Mouse (Mus musculus): ENCODE data around the gene Zmiz1. TPM values are rescaled to one million over a fixed set of nuclear protein-coding genes. Genes with fewer than 3 reads are reported as not detected.

The Zmiz1 gene
- polyA plus RNA-seq, 1 experiment from 2014 or later, result 9.1 TPM

DNA sequence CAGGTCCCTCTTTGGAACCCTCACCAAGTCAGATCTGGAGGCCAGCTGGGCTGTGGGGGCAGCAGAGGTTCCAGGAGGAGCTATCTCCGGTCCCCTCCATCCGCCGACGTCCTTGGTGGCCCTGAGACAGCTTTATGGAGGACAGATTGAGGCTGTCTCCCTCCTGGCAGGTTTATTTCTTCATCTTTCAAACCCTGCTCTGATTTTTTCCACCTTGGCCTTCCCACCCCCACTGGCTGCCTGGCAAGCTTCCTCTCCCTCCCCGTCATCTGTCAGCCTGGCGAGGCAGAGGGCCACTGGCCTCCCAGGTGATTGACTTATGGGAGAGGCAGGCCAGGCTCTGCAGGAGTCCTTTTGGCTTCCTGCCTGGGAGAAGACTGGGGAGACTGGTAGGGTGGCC is 89.7 kb downstream of the Zmiz1 start:
- H3K4me3 ChIP-seq, result no peak overlapping the region
- peaks cover 25% of the 10 kb centered on the region for H3K4me1 ChIP-seq
- peaks cover 44% of the 10 kb centered on the region for H3K36me3 ChIP-seq
- no peak overlapping the region for H3K9ac ChIP-seq
- H3K27ac ChIP-seq, result no peak overlapping the region
- 75% methylated on average over 6 of the region's 6 CpGs for WGBS (ENCODE audit: insufficient replicate concordance)
- no peaks in the 10 kb centered on the region for H3K27me3 ChIP-seq (replicated peaks)
- no peak for ATAC-seq
- H3K9me3 ChIP-seq (replicated peaks), result no peaks in the 10 kb centered on the region
- H3K4me2 ChIP-seq, result no peak overlapping the region

DNA sequence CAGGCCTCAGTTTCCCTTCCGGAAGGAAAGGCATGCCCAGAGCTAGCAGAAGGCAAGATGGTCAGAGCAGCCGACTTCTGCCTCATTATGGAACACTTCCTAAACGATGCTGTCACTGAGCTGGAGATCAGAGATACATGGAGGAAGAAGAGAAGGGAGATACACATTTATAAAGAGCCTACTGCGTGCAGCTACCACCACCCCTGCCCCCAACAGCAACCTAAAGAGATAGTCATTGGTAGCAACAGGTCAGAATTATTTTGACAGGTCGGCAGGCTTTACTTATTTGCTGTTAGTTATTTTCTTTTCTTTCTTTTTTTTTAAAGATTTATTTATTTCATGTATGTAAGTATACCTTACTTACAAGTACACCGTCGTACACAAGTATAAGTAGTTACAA is 90.1 kb downstream of the Zmiz1 start:
- Histone ChIP-seq H3K4me1 (peaks cover 25% of the 10 kb centered on the region), H3K4me2 (no peak overlapping the region), H3K4me3 (no peak overlapping the region), H3K27me3 (replicated peaks) (no peaks in the 10 kb centered on the region), H3K27ac (no peak overlapping the region), H3K9ac (no peak overlapping the region), H3K9me3 (replicated peaks) (no peaks in the 10 kb centered on the region), H3K36me3 (peaks cover 43% of the 10 kb centered on the region)
- 81% methylated on average over 7 of the region's 7 CpGs for WGBS (ENCODE audit: insufficient replicate concordance)
- ATAC-seq, result no peak

DNA sequence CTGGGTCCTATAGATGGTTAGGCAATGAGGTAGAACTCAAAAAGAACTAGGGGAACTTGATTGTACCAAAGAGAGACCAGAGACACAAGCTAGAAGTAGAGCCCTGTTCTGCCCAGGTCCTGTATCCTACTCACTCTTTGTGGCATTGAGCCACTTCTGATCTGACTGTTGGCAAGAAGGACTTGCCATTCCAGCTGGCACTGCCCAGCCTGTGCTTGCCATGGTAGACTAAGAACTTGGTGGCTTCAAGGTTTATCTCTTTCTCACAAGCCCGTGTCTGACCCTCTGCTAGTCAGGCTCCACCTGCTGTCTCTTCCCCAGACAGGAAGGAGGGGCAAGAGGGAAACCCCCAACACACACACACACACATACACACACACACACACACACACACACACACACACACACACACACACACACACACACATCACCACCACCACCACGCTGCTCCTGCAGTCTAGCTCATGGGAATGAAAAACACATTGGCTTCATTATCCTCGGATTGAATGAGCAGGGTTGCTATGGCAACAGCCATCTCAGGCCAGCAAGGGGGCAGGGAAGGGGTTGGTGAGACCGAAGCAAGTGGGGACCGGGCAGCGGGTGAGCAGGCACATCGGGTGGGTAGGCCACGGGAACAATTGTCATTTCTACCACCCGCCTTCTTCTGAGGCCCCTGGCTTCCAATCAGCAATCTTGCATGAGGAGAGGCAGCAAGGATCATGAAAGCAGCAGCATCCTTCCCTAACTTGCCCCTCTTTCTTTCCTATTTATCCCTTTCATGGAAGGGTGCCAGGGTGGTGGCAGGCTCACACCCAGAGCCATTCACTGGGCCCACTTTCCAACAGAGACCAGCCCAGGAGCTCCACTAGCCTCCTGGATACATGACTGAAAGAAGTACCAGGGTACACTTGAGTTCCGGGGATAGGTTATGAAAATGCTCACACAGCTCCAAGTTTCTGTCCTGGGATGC is 91.2 kb downstream of the Zmiz1 start:
- ATAC-seq, result no peak
- Histone ChIP-seq H3K4me3 (no peak overlapping the region), H3K27me3 (replicated peaks) (no peaks in the 10 kb centered on the region), H3K9ac (no peak overlapping the region), H3K27ac (no peak overlapping the region), H3K36me3 (peaks cover 36% of the 10 kb centered on the region), H3K4me2 (no peak overlapping the region), H3K4me1 (peaks cover 34% of the 10 kb centered on the region), H3K9me3 (replicated peaks) (no peaks in the 10 kb centered on the region)
- WGBS (ENCODE audit: insufficient replicate concordance), result 73% methylated on average over 10 of the region's 10 CpGs

DNA sequence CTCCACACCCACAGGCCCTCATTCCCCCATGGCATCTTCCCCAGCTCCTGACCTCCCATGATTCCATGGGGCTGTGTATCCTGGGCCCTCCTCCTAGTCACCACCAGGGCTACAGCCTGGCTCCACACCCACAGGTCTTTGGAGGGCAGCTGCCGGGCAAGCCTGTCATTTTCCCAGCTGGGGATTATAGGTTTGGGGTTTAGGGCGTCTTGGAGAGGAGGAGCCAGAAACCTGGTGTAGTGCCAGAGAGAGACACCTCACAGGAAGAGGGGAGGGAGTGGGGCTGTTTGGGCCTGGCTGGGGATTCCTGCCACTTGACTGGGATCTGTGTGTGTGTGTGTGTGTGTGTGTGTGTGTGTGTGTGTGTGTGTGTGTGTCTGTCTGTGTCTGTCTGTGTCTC is 92.7 kb downstream of the Zmiz1 start:
- peaks cover 45% of the 10 kb centered on the region for H3K4me1 ChIP-seq
- no peak overlapping the region for H3K4me2 ChIP-seq
- no peak overlapping the region for H3K27ac ChIP-seq
- H3K4me3 ChIP-seq, result no peak overlapping the region
- no peak overlapping the region for H3K9ac ChIP-seq
- WGBS (ENCODE audit: insufficient replicate concordance), result 61% methylated on average over 2 of the region's 2 CpGs
- ATAC-seq, result no peak
- no peaks in the 10 kb centered on the region for H3K27me3 ChIP-seq (replicated peaks)
- no peaks in the 10 kb centered on the region for H3K9me3 ChIP-seq (replicated peaks)
- H3K36me3 ChIP-seq, result peaks cover 21% of the 10 kb centered on the region

DNA sequence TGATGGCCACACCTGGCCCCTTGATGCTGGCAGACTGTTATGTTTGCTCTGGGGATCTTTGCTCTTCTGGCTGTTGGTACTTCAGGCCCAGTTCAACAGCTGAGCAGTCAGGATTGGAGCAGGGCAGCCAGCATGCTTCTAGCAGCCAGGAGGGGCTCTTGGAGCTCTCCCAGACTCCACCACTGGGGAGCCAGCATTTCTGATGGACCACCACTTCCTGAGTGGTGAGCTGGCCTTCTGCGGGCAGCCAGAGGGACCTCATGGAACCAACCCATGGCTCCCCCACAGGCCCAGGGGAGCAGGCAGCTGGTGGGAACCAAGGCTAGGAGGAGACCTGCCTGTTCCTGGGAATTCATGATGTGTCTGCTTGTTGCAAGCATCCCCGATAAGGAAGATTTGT is 94.4 kb downstream of the Zmiz1 start:
- no peak overlapping the region for H3K27ac ChIP-seq
- no peak overlapping the region for H3K4me2 ChIP-seq
- H3K9me3 ChIP-seq (replicated peaks), result no peaks in the 10 kb centered on the region
- no peaks in the 10 kb centered on the region for H3K27me3 ChIP-seq (replicated peaks)
- H3K36me3 ChIP-seq, result peaks cover 11% of the 10 kb centered on the region
- WGBS (ENCODE audit: insufficient replicate concordance), result 81% methylated on average over 2 of the region's 2 CpGs
- ATAC-seq, result no peak
- H3K4me3 ChIP-seq, result no peak overlapping the region
- peaks cover 44% of the 10 kb centered on the region for H3K4me1 ChIP-seq
- no peak overlapping the region for H3K9ac ChIP-seq

DNA sequence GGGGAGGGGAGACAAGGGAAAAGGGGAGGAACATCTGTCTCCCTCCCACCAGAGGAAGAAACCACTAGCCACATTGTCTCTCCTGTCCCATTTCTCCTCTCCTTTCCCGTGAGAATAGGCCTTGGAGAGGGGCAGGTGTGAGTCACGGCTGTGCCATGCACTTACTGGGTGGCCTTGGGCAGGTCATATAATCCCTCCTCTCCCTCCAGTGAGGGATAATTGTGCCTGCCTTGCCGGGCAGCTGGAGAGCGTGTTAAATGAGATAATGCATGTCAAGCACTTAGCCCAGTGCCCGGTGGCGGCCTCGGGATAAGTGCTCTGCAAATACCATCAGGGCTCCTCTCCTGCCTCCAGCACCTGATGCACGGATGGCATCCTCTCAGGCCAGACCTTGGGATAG is 95.8 kb downstream of the Zmiz1 start:
- WGBS (ENCODE audit: insufficient replicate concordance), result 59% methylated on average over 8 of the region's 8 CpGs

DNA sequence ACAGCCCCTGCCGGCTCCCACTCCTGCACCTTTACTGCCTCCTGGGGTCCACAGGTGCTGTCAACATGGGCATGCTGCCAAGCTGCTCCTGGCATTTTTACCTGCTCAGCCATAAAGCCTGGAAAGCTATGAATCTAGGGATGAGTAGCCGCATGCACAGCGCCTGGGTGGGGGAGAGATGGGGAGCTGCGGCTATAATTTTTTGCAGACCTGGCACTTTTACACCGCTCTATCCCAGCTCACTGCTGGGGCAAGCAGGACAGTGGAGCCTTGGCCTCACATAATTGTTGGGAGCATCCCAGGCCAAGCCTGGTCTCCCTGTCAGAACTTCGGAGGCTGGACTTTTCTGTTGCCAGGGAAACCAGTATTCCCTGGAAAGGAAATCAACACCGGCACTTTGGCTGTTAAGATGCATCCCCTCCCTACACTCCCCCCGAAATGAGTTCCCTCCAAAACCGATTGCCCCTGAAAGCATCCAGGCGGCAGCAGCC is 96.4 kb downstream of the Zmiz1 start:
- H3K9ac ChIP-seq, result no peak overlapping the region
- H3K4me1 ChIP-seq, result peaks cover 50% of the 10 kb centered on the region
- no peaks in the 10 kb centered on the region for H3K9me3 ChIP-seq (replicated peaks)
- H3K27ac ChIP-seq, result no peak overlapping the region
- H3K4me2 ChIP-seq, result no peak overlapping the region
- ATAC-seq, result no peak
- H3K4me3 ChIP-seq, result no peak overlapping the region
- H3K36me3 ChIP-seq, result peaks cover 14% of the 10 kb centered on the region
- no peaks in the 10 kb centered on the region for H3K27me3 ChIP-seq (replicated peaks)
- 70% methylated on average over 10 of the region's 10 CpGs for WGBS (ENCODE audit: insufficient replicate concordance)

More for the DNA sequence above, 95.8 kb downstream of the Zmiz1 start:
- no peak overlapping the region for H3K4me3 ChIP-seq
- H3K9me3 ChIP-seq (replicated peaks), result no peaks in the 10 kb centered on the region
- peaks cover 45% of the 10 kb centered on the region for H3K4me1 ChIP-seq
- no peaks in the 10 kb centered on the region for H3K27me3 ChIP-seq (replicated peaks)
- ATAC-seq, result 0 out of 2 replicates have a peak, but pooled peaks have one; percentile 16
- no peak overlapping the region for H3K27ac ChIP-seq
- peaks cover 9% of the 10 kb centered on the region for H3K36me3 ChIP-seq
- no peak overlapping the region for H3K9ac ChIP-seq
- H3K4me2 ChIP-seq, result no peak overlapping the region

DNA sequence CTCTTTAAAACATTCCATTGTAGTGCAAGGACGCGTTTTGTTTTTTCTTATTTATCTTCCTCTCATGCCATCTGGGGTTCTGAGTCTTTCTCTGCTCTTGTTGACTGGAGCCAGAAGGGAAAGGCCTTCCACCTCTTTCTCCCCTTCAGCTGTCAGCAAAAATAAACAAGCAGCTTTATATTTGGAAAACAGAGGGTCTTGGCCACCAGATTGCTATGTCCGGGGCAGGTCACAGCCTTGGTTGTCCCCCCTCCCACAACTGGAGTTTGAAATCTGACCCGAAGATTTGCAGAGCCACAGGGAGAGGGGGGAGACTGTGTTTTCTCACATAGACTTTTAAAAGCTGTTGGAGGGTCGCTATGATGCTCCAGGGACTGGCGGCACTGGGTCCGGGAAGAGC is 96.9 kb downstream of the Zmiz1 start:
- Histone ChIP-seq H3K4me2 (no peak overlapping the region), H3K4me3 (no peak overlapping the region), H3K36me3 (peaks cover 17% of the 10 kb centered on the region), H3K9me3 (replicated peaks) (no peaks in the 10 kb centered on the region), H3K27ac (no peak overlapping the region; the same call in 1 of the 2 replicates), H3K9ac (no peak overlapping the region), H3K27me3 (replicated peaks) (no peaks in the 10 kb centered on the region), H3K4me1 (peaks cover 51% of the 10 kb centered on the region)
- 56% methylated on average over 7 of the region's 7 CpGs for WGBS (ENCODE audit: insufficient replicate concordance)
- ATAC-seq, result no peak

DNA sequence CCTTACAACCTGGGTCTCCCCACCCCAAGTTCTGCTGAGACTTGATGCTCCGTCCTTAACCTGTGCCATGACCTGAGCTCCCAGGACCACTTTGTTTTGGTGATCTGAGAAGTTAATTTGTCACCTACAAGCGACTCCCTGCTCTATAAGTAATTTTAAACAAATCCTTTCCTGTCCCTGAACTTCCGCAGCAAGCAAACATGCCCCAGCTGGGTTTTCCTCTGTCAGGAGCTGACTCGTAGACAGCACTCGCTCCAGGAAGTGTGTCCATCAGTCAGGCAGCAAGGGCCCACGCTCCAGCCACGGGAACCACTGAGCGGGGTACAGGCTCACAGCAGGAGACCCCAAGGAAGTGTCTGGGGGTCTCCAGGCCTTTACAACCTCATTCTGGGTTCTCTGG is 98.0 kb downstream of the Zmiz1 start:
- Histone ChIP-seq H3K36me3 (peaks cover 18% of the 10 kb centered on the region), H3K4me3 (no peak overlapping the region), H3K27ac (peak overlapping the region; percentile 61; the same call in 1 of the 2 replicates), H3K9me3 (replicated peaks) (no peaks in the 10 kb centered on the region), H3K4me1 (peaks cover 63% of the 10 kb centered on the region), H3K9ac (no peak overlapping the region), H3K4me2 (no peak overlapping the region), H3K27me3 (replicated peaks) (no peaks in the 10 kb centered on the region)
- WGBS (ENCODE audit: insufficient replicate concordance), result 38% methylated on average over 8 of the region's 8 CpGs
- ATAC-seq, result no peak

DNA sequence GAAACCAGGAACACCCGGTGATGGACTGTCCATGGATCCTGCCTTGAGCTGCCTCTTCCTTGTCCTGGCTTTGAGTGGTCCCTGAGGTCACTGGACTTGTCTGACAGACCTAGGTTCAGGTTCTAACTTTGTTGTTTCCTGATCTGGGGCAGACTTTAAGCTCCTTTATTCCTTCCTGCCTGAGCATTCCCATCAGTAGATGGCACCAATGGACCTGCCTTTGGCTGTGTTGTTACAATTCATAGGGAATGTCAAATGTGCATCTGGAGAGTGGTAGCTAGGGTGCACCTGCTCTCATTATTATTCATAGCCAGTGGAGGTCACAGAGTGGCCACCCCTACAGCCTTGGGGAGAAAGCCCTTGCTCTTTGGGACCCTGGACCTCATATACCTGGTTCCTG is 99.5 kb downstream of the Zmiz1 start:
- Histone ChIP-seq H3K9ac (no peak overlapping the region), H3K4me1 (peaks cover 67% of the 10 kb centered on the region), H3K4me3 (no peak overlapping the region), H3K4me2 (no peak overlapping the region), H3K9me3 (replicated peaks) (no peaks in the 10 kb centered on the region), H3K27ac (no peak overlapping the region), H3K36me3 (peaks cover 23% of the 10 kb centered on the region), H3K27me3 (replicated peaks) (no peaks in the 10 kb centered on the region)
- no peak for ATAC-seq
- WGBS (ENCODE audit: insufficient replicate concordance), result 69% methylated on average over 1 of the region's 1 CpGs

DNA sequence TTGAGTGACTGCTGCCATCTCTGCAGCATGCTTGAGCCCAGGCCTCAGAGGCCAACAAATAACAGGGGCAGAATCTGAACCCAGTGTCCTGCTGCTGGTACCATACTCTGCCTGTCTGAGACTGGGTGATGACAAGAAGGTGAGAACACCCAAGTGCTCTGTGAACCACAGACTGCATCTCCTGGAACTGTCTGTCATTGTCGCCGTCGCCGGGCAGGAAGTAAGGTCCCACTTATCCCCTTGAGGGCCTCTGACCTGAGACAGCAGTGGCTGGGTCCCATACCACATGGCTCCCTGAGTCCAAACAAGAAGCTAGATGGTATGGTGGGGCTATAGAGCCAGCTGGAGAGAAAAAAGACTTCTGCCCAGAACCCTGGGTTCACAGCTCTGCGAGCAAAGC is 100.9 kb downstream of the Zmiz1 start:
- no peak for ATAC-seq
- no peak overlapping the region for H3K4me3 ChIP-seq
- 39% methylated on average over 5 of the region's 5 CpGs for WGBS (ENCODE audit: insufficient replicate concordance)

DNA sequence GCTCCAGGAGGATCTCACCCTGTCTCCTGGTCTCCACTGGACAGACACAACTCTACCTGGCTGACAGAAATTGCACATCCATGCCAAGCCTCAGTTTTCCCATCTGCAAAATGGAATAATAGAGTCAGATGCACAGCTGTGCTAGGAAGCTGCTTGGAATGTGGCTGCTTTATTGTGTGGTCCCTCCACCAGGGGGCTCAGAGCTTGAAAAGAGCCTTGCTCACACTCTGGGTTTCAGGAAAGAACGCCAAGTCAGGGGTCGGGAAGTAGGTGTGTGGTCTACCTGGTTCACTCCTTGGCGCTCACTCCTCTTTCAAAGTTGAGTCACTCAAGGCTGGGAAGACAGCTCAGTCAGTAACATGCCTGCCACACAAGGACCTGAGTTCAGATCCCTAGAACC is 101.9 kb downstream of the Zmiz1 start:
- H3K27ac ChIP-seq, result no peak overlapping the region
- no peak for ATAC-seq
- H3K9me3 ChIP-seq (replicated peaks), result no peaks in the 10 kb centered on the region
- H3K4me3 ChIP-seq, result no peak overlapping the region
- H3K4me2 ChIP-seq, result no peak overlapping the region
- 86% methylated on average over 3 of the region's 3 CpGs for WGBS (ENCODE audit: insufficient replicate concordance)
- H3K9ac ChIP-seq, result no peak overlapping the region
- peaks cover 63% of the 10 kb centered on the region for H3K4me1 ChIP-seq
- peaks cover 36% of the 10 kb centered on the region for H3K36me3 ChIP-seq
- no peaks in the 10 kb centered on the region for H3K27me3 ChIP-seq (replicated peaks)

More for the DNA sequence above, 100.9 kb downstream of the Zmiz1 start:
- Histone ChIP-seq H3K4me1 (peaks cover 66% of the 10 kb centered on the region), H3K27ac (no peak overlapping the region; the same call in 1 of the 2 replicates), H3K9me3 (replicated peaks) (no peaks in the 10 kb centered on the region), H3K27me3 (replicated peaks) (no peaks in the 10 kb centered on the region), H3K36me3 (peaks cover 35% of the 10 kb centered on the region), H3K9ac (no peak overlapping the region; the same call in 1 of the 2 replicates), H3K4me2 (no peak overlapping the region)
